Mouse (Mus musculus) ovary, postnatal 36 days (tissue): Measurements from ENCODE around the gene Smim6.

Source experiments
- DNase-seq: peaks from one replicate; pipeline ENCODE4 v3.0.0; 2022; ENCODE audit warnings: low spot score, mixed read lengths

Smim6 gene

GRCm38 (mm10) chr11:115900561-115901337, 11.1 kb upstream of the Smim6 start:
- DNase-seq: no peak

- DNase-seq: no peak
Measured at GRCm38 (mm10) chr11:115901338-115902161, 10.3 kb upstream of the Smim6 start.

GRCm38 (mm10) chr11:115902177-115902576, 9.6 kb upstream of the Smim6 start:
- no peak for DNase-seq

- peak; percentile 69 for DNase-seq
Measured at GRCm38 (mm10) chr11:115902831-115903230, 9.0 kb upstream of the Smim6 start.

GRCm38 (mm10) chr11:115903384-115904230, 8.2 kb upstream of the Smim6 start:
- peak; percentile 58 for DNase-seq

GRCm38 (mm10) chr11:115904231-115904955, 7.4 kb upstream of the Smim6 start:
- no peak for DNase-seq

- DNase-seq: no peak
Measured at GRCm38 (mm10) chr11:115904956-115905790, 6.6 kb upstream of the Smim6 start.

GRCm38 (mm10) chr11:115906116-115906515, 5.7 kb upstream of the Smim6 start:
- no peak for DNase-seq

- DNase-seq: no peak
Measured at GRCm38 (mm10) chr11:115906521-115906920, 5.3 kb upstream of the Smim6 start.

GRCm38 (mm10) chr11:115911134-115911561, 669 bp upstream of the Smim6 start:
- DNase-seq: no peak

- DNase-seq: no peak
Measured at GRCm38 (mm10) chr11:115916579-115916978, 4.8 kb downstream of the Smim6 start.

- no peak for DNase-seq
Measured at GRCm38 (mm10) chr11:115918637-115919036, 6.8 kb downstream of the Smim6 start.

- no peak for DNase-seq
Measured at GRCm38 (mm10) chr11:115919073-115919472, 7.3 kb downstream of the Smim6 start.

GRCm38 (mm10) chr11:115920110-115920818, 8.4 kb downstream of the Smim6 start:
- DNase-seq: peak; percentile 36

- no peak for DNase-seq
Measured at GRCm38 (mm10) chr11:115921986-115922385, 10.2 kb downstream of the Smim6 start.

- DNase-seq: no peak
Measured at GRCm38 (mm10) chr11:115929031-115929430, 17.2 kb downstream of the Smim6 start.

GRCm38 (mm10) chr11:115929818-115930217, 18.0 kb downstream of the Smim6 start:
- DNase-seq: no peak

GRCm38 (mm10) chr11:115931235-115931634, 19.4 kb downstream of the Smim6 start:
- no peak for DNase-seq

GRCm38 (mm10) chr11:115933108-115933746, 21.4 kb downstream of the Smim6 start, which contains the start of the genes Sap30bp and Recql5:
TSS of gene Sap30bp (plus strand) at chr11:115933282.
TSS of gene Recql5 (minus strand) at chr11:115933477.
- peak; percentile 93 for DNase-seq
